Mouse (Mus musculus): ENCODE data around the gene Grip2. TPM values are rescaled to one million over a fixed set of nuclear protein-coding genes. Genes with fewer than 3 reads are reported as not detected.

Grip2 gene
- polyA plus RNA-seq (2014; fragmentation: Illumina TruSeq; extraction: RNeasy Lipid Tissue Mini Kit (QIAGEN cat#74804); ENCODE audit: low read depth, low replicate concordance): 24.2 TPM

GRCm38 (mm10) chr6:91827016-91827570 lies at the start of gene Grip2:
Gene Grip2 (minus strand): TSS chr6:91827250.

Other genes starting within 250 kb of the Grip2 start
- gene Slc6a6, start 143.2 kb downstream of the Grip2 start, polyA plus RNA-seq (2014; fragmentation: Illumina TruSeq; extraction: RNeasy Lipid Tissue Mini Kit (QIAGEN cat#74804); ENCODE audit: low read depth, low replicate concordance): 48.1 TPM
- 13.3 TPM for gene Ccdc174, start 50.8 kb upstream of the Grip2 start, polyA plus RNA-seq (2014; fragmentation: Illumina TruSeq; extraction: RNeasy Lipid Tissue Mini Kit (QIAGEN cat#74804); ENCODE audit: low read depth, low replicate concordance)
- gene 4930590J08Rik, start 75.6 kb upstream of the Grip2 start, polyA plus RNA-seq (2014; fragmentation: Illumina TruSeq; extraction: RNeasy Lipid Tissue Mini Kit (QIAGEN cat#74804); ENCODE audit: low read depth, low replicate concordance): 0.63 TPM
- 22.2 TPM for gene Fgd5, start 151.6 kb upstream of the Grip2 start, polyA plus RNA-seq (2014; fragmentation: Illumina TruSeq; extraction: RNeasy Lipid Tissue Mini Kit (QIAGEN cat#74804); ENCODE audit: low read depth, low replicate concordance)

Measured in heart, adult 10 weeks (tissue).